Mouse (Mus musculus): ENCODE measurements at regions not wholly inside any gene's neighbourhood (a gene's known extent, or its start where the extent isn't known, plus 50 kb on each side); places are given as distances from the start of the nearest gene placed in this dataset.

GRCm38 (mm10) chr6:143287322-143287721 is 120.3 kb downstream of the Etnk1 start:
- no peak overlapping the region for H3K4me3 ChIP-seq
- DNase-seq (ENCODE audit: low spot score) = no peak
- H3K4me1 ChIP-seq = peaks cover 8% of the 10 kb centered on the region; the same call in 1 of the 2 replicates
- no peaks in the 10 kb centered on the region for H3K9me3 ChIP-seq (replicated peaks)
- no peaks in the 10 kb centered on the region for H3K36me3 ChIP-seq
- no peak overlapping the region for H3K27ac ChIP-seq
- 95% methylated on average over 15 of the region's 15 CpGs for WGBS
- no peaks in the 10 kb centered on the region for H3K27me3 ChIP-seq (ENCODE audit: low read depth, poor library complexity, severe bottlenecking)

- Histone ChIP-seq H3K36me3 (no peaks in the 10 kb centered on the region), H3K9me3 (replicated peaks) (no peaks in the 10 kb centered on the region), H3K4me1 (peaks cover 8% of the 10 kb centered on the region; the same call in 1 of the 2 replicates), H3K4me3 (no peak overlapping the region), H3K27ac (no peak overlapping the region), H3K27me3 (ENCODE audit: low read depth, poor library complexity, severe bottlenecking) (no peaks in the 10 kb centered on the region)
- DNase-seq (ENCODE audit: low spot score) = no peak
- 91% methylated on average over 19 of the region's 19 CpGs for WGBS
Observed at GRCm38 (mm10) chr6:143288491-143289130, 121.6 kb downstream of the Etnk1 start.

GRCm38 (mm10) chr6:143293648-143294047 is 126.6 kb downstream of the Etnk1 start:
- WGBS = 78% methylated on average over 3 of the region's 3 CpGs
- H3K9me3 ChIP-seq (replicated peaks) = no peaks in the 10 kb centered on the region
- no peak for DNase-seq (ENCODE audit: low spot score)
- peaks cover 26% of the 10 kb centered on the region for H3K4me1 ChIP-seq
- no peak overlapping the region for H3K4me3 ChIP-seq
- H3K36me3 ChIP-seq = no peaks in the 10 kb centered on the region
- H3K27ac ChIP-seq = no peak overlapping the region
- H3K27me3 ChIP-seq (ENCODE audit: low read depth, poor library complexity, severe bottlenecking) = no peaks in the 10 kb centered on the region

- Histone ChIP-seq H3K27me3 (ENCODE audit: low read depth, poor library complexity, severe bottlenecking) (no peaks in the 10 kb centered on the region), H3K4me1 (peaks cover 19% of the 10 kb centered on the region), H3K36me3 (no peaks in the 10 kb centered on the region), H3K27ac (no peak overlapping the region), H3K9me3 (replicated peaks) (no peaks in the 10 kb centered on the region), H3K4me3 (no peak overlapping the region)
- WGBS = 88% methylated on average over 5 of the region's 5 CpGs
- no peak for DNase-seq (ENCODE audit: low spot score)
Observed at GRCm38 (mm10) chr6:143298391-143298790, 131.4 kb downstream of the Etnk1 start.

GRCm38 (mm10) chr6:143301414-143301813 is 134.4 kb downstream of the Etnk1 start:
- 94% methylated on average over 10 of the region's 10 CpGs for WGBS

GRCm38 (mm10) chr6:143307327-143307726 is 140.3 kb downstream of the Etnk1 start:
- Histone ChIP-seq H3K9me3 (replicated peaks) (no peaks in the 10 kb centered on the region), H3K27ac (no peak overlapping the region), H3K27me3 (ENCODE audit: low read depth, poor library complexity, severe bottlenecking) (no peaks in the 10 kb centered on the region), H3K4me3 (no peak overlapping the region), H3K36me3 (no peaks in the 10 kb centered on the region), H3K4me1 (0 out of 2 replicates have a peak, but pooled peaks cover 2% of the 10 kb centered on the region)
- no peak for DNase-seq (ENCODE audit: low spot score)
- WGBS = 76% methylated on average over 6 of the region's 6 CpGs

More at GRCm38 (mm10) chr6:143301414-143301813, 134.4 kb downstream of the Etnk1 start:
- peaks cover 13% of the 10 kb centered on the region for H3K4me1 ChIP-seq
- no peak for DNase-seq (ENCODE audit: low spot score)
- no peaks in the 10 kb centered on the region for H3K36me3 ChIP-seq
- H3K27ac ChIP-seq = no peak overlapping the region
- no peaks in the 10 kb centered on the region for H3K9me3 ChIP-seq (replicated peaks)
- H3K4me3 ChIP-seq = no peak overlapping the region
- H3K27me3 ChIP-seq (ENCODE audit: low read depth, poor library complexity, severe bottlenecking) = no peaks in the 10 kb centered on the region

GRCm38 (mm10) chr6:143315859-143316258 is 148.8 kb downstream of the Etnk1 start:
- Histone ChIP-seq H3K4me3 (no peak overlapping the region), H3K27me3 (ENCODE audit: low read depth, poor library complexity, severe bottlenecking) (no peaks in the 10 kb centered on the region), H3K4me1 (peaks cover under 1% of the 10 kb centered on the region; the same call in 1 of the 2 replicates), H3K9me3 (replicated peaks) (no peaks in the 10 kb centered on the region), H3K27ac (no peak overlapping the region), H3K36me3 (no peaks in the 10 kb centered on the region)
- 80% methylated on average over 9 of the region's 9 CpGs for WGBS
- DNase-seq (ENCODE audit: low spot score) = peak; percentile 26

GRCm38 (mm10) chr6:143320426-143320825 is 153.4 kb downstream of the Etnk1 start:
- Histone ChIP-seq H3K36me3 (no peaks in the 10 kb centered on the region), H3K27me3 (ENCODE audit: low read depth, poor library complexity, severe bottlenecking) (no peaks in the 10 kb centered on the region), H3K27ac (no peak overlapping the region), H3K9me3 (replicated peaks) (no peaks in the 10 kb centered on the region), H3K4me1 (peaks cover 28% of the 10 kb centered on the region), H3K4me3 (no peak overlapping the region)
- WGBS = 63% methylated on average over 7 of the region's 7 CpGs
- DNase-seq (ENCODE audit: low spot score) = no peak

- WGBS = 3% methylated on average over 8 of the region's 8 CpGs
- DNase-seq (ENCODE audit: low spot score) = peak; percentile 77
Observed at GRCm38 (mm10) chr6:143324636-143325035, 157.6 kb downstream of the Etnk1 start.

GRCm38 (mm10) chr6:143326956-143327722 is 160.1 kb downstream of the Etnk1 start:
- H3K27ac ChIP-seq = no peak overlapping the region
- H3K36me3 ChIP-seq = no peaks in the 10 kb centered on the region
- DNase-seq (ENCODE audit: low spot score) = no peak
- no peaks in the 10 kb centered on the region for H3K9me3 ChIP-seq (replicated peaks)
- no peak overlapping the region for H3K4me3 ChIP-seq
- H3K27me3 ChIP-seq (ENCODE audit: low read depth, poor library complexity, severe bottlenecking) = no peaks in the 10 kb centered on the region
- 83% methylated on average over 22 of the region's 22 CpGs for WGBS
- peaks cover 20% of the 10 kb centered on the region for H3K4me1 ChIP-seq

More at GRCm38 (mm10) chr6:143324636-143325035, 157.6 kb downstream of the Etnk1 start:
- H3K27me3 ChIP-seq (ENCODE audit: low read depth, poor library complexity, severe bottlenecking) = no peaks in the 10 kb centered on the region
- H3K27ac ChIP-seq = no peak overlapping the region
- H3K36me3 ChIP-seq = no peaks in the 10 kb centered on the region
- H3K9me3 ChIP-seq (replicated peaks) = no peaks in the 10 kb centered on the region
- H3K4me1 ChIP-seq = peaks cover 28% of the 10 kb centered on the region
- no peak overlapping the region for H3K4me3 ChIP-seq

GRCm38 (mm10) chr6:143327788-143328187 is 160.8 kb downstream of the Etnk1 start:
- H3K4me3 ChIP-seq = no peak overlapping the region
- H3K27ac ChIP-seq = no peak overlapping the region
- no peaks in the 10 kb centered on the region for H3K27me3 ChIP-seq (ENCODE audit: low read depth, poor library complexity, severe bottlenecking)
- 88% methylated on average over 8 of the region's 8 CpGs for WGBS
- no peaks in the 10 kb centered on the region for H3K9me3 ChIP-seq (replicated peaks)
- peaks cover 18% of the 10 kb centered on the region for H3K4me1 ChIP-seq
- no peak for DNase-seq (ENCODE audit: low spot score)
- H3K36me3 ChIP-seq = no peaks in the 10 kb centered on the region

GRCm38 (mm10) chr6:143328202-143328601 is 161.2 kb downstream of the Etnk1 start:
- H3K27ac ChIP-seq = no peak overlapping the region
- 90% methylated on average over 9 of the region's 9 CpGs for WGBS
- H3K4me3 ChIP-seq = no peak overlapping the region
- DNase-seq (ENCODE audit: low spot score) = no peak
- no peaks in the 10 kb centered on the region for H3K27me3 ChIP-seq (ENCODE audit: low read depth, poor library complexity, severe bottlenecking)
- peaks cover 16% of the 10 kb centered on the region for H3K4me1 ChIP-seq
- H3K9me3 ChIP-seq (replicated peaks) = no peaks in the 10 kb centered on the region
- no peaks in the 10 kb centered on the region for H3K36me3 ChIP-seq

GRCm38 (mm10) chr6:143329096-143329495 is 162.1 kb downstream of the Etnk1 start:
- peaks cover 9% of the 10 kb centered on the region for H3K4me1 ChIP-seq
- H3K27ac ChIP-seq = no peak overlapping the region
- whole genome bisulfite sequencing = 81% methylated on average over 5 of the region's 5 CpGs
- no peak for DNase-seq (ENCODE audit: low spot score)
- no peaks in the 10 kb centered on the region for H3K36me3 ChIP-seq
- no peaks in the 10 kb centered on the region for H3K27me3 ChIP-seq (ENCODE audit: low read depth, poor library complexity, severe bottlenecking)
- H3K4me3 ChIP-seq = no peak overlapping the region
- no peaks in the 10 kb centered on the region for H3K9me3 ChIP-seq (replicated peaks)
